Mouse (Mus musculus) forebrain, embryonic 11.5 days (tissue): ENCODE data around the gene Ubl7. TPM values are rescaled to one million over a fixed set of nuclear protein-coding genes. Genes with fewer than 3 reads are reported as not detected.

ENCODE experiments used
- ATAC-seq: fragments of 200-750 bp; cut with Nextera tagmentation; replicated peaks from 2 replicates; pipeline ENCODE4 v1.8.0; 2017; ENCODE audit warnings: moderate TSS enrichment; ENCODE audit not compliant: low FRiP score
- DNase-seq: peaks from one replicate; pipeline ENCODE4 v3.0.0-alpha.2; 2017; ENCODE audit warnings: low spot score
- H3K27ac ChIP-seq: fragments of 300-500 bp; sonication (generic); 2 replicates; pipeline ENCODE4 v1.5.1; 2014; ENCODE audit warnings: low read depth, low read length
- H3K27me3 ChIP-seq: fragments of 300-500 bp; sonication (generic); 2 replicates; pipeline ENCODE4 v1.6.1; 2014; ENCODE audit warnings: mild to moderate bottlenecking, low read length, mixed read lengths; ENCODE audit not compliant: control insufficient read depth, insufficient read depth
- H3K36me3 ChIP-seq: fragments of 300-500 bp; sonication (generic); 2 replicates; pipeline ENCODE4 v1.6.1; 2014; ENCODE audit warnings: mild to moderate bottlenecking, low read length, moderate library complexity, mixed read lengths; ENCODE audit not compliant: control insufficient read depth, insufficient read depth
- H3K4me1 ChIP-seq: fragments of 300-500 bp; sonication (generic); replicated peaks from 2 replicates; pipeline ENCODE4 v1.6.1; 2014; ENCODE audit warnings: low read length, mixed read lengths; ENCODE audit not compliant: control insufficient read depth, insufficient read depth
- H3K4me2 ChIP-seq: fragments of 300-500 bp; sonication (generic); 2 replicates; pipeline ENCODE4 v1.6.1; 2014; ENCODE audit warnings: low read depth, mild to moderate bottlenecking, low read length, moderate library complexity, mixed read lengths; ENCODE audit not compliant: severe bottlenecking
- H3K4me3 ChIP-seq: fragments of 300-500 bp; sonication (generic); 2 replicates; pipeline ENCODE4 v1.5.1; 2014; ENCODE audit warnings: low read depth, low read length
- H3K9ac ChIP-seq: fragments of 300-500 bp; sonication (generic); 2 replicates; pipeline ENCODE4 v1.6.1; 2014; ENCODE audit warnings: low read length
- H3K9me3 ChIP-seq: fragments of 300-500 bp; sonication (generic); 2 replicates; pipeline ENCODE4 v1.6.1; 2016; ENCODE audit warnings: low read length, mixed read lengths; ENCODE audit not compliant: control insufficient read depth
- WGBS: fragments of 180-500 bp; shearing (Covaris S2); extraction: QIAGEN DNeasy Blood & Tissue Kit; methylation state at CpG from one replicate; pipeline ENCODE4 v1.1.7; 2014; 5-methylcytosine and 5-hydroxymethylcytosine counted together
- polyA plus RNA-seq: library from polyadenylated mRNA; unstranded; fragments of >200 nt; fragmentation: Nextera tagmentation; extraction: Ambion mirVana; gene quantifications from 2 replicates; pipeline ENCODE4 v1.2.1, GENCODE M21; 2014

Ubl7 gene
- polyA plus RNA-seq, 1 experiment from 2014 or later: 114 TPM

DNA sequence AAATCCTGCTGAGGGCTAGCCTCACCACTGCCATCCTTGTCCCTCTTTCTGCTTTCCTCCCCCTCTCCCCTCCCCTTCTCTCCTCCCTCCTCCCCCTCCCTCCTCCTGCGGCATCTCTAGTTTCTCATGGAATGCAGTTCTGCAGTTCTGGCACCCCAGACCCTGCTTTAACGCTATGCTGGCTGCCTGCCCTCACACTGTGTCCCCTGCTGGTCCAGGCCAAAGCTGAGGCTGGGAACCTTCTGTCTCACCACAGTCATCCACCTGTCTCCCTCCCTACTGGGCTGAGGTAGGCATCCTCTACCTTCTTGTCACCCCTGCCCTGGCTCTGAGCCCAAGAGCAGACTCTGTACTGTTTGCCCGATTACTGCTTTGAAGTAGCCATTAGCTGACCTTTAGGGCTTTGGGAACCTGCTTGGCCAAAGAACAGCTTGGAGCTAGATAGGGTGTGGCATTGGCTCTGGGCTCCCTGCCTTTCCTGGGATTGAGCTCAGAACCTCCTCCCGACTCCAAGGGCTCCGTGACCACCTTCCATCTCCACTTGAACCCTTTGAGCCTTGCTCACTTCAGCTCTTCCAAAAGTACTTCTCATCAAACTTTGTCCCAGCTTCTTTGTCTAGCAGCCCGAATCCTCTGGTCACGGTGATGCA is 36.7 kb downstream of the Ubl7 start:
- Histone ChIP-seq H3K4me1 (peaks cover 16% of the 10 kb centered on the region), H3K9ac (no peak overlapping the region), H3K27me3 (no peaks in the 10 kb centered on the region; the same call in 1 of the 2 replicates), H3K9me3 (no peaks in the 10 kb centered on the region), H3K4me2 (no peak overlapping the region), H3K4me3 (no peak overlapping the region), H3K27ac (no peak overlapping the region), H3K36me3 (no peaks in the 10 kb centered on the region)
- 61% methylated on average over 7 of the region's 7 CpGs for WGBS
- no peak for ATAC-seq
- no peak for DNase-seq

DNA sequence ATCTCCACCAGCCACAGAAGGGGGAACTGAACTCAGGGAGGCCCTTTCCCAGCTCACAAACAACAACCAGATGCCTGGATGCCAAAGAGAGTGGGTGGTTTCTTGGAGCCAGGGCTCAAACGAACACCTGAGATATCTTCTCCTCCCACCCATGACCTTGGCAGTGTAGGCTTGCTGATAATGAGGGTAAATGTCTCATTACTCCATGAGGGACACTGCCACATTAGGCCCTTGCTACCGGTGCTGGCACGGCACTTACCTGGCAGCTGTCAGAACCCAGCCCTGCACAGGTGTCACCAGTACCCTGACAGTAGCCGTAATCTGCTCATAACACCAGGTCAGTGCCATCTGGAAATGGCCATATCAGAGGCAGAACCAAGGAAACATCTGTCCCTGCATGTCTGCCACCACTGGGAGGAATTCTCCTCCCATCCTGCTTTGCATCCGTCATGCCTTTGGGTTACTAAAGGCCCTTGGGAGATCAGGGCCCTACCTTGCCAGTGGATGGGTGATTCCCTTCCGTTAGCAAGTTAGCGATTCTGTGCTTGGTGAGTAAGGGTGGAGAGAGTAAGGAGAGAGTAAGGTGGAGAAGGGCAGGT is 37.7 kb downstream of the Ubl7 start:
- no peak for DNase-seq
- Histone ChIP-seq H3K27ac (no peak overlapping the region), H3K4me3 (no peak overlapping the region), H3K4me1 (peaks cover 16% of the 10 kb centered on the region), H3K27me3 (no peaks in the 10 kb centered on the region), H3K9me3 (no peaks in the 10 kb centered on the region), H3K9ac (no peak overlapping the region), H3K36me3 (no peaks in the 10 kb centered on the region), H3K4me2 (no peak overlapping the region)
- no peak for ATAC-seq
- WGBS: 88% methylated on average over 7 of the region's 7 CpGs

DNA sequence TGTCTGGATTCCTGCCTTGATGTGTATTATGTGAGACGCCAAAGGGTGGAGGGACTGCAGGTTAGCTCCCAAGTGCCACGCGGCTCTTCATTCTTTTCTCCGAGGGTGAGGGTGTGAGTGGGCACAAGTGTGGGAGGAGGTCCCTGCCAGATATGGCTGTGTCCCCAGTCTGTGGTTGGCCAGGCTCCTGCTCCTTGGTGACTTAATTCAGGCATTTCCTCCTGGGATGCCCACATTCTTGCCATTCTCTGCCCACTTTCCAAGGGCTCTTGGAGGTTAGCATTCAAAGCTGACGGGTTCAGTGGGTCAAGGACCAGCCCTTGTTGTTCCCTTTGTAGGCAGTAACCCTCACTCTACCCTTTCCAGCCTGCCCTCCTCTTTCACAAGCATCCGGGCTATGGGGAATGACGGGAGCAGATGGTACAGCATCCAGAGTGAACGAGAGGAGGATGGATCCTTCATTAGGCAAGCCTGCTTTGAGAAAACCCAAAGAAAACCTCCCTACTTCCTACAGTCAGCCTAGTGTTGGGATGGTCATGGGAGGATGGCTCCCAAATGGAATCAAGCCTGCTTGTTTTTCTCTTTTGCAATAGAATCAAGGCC is 38.4 kb downstream of the Ubl7 start:
- Histone ChIP-seq H3K9ac (no peak overlapping the region), H3K27ac (no peak overlapping the region), H3K9me3 (no peaks in the 10 kb centered on the region), H3K4me3 (no peak overlapping the region), H3K36me3 (no peaks in the 10 kb centered on the region), H3K4me1 (peaks cover 16% of the 10 kb centered on the region), H3K4me2 (no peak overlapping the region), H3K27me3 (no peaks in the 10 kb centered on the region)
- ATAC-seq: no peak
- 87% methylated on average over 8 of the region's 8 CpGs for WGBS
- no peak for DNase-seq

DNA sequence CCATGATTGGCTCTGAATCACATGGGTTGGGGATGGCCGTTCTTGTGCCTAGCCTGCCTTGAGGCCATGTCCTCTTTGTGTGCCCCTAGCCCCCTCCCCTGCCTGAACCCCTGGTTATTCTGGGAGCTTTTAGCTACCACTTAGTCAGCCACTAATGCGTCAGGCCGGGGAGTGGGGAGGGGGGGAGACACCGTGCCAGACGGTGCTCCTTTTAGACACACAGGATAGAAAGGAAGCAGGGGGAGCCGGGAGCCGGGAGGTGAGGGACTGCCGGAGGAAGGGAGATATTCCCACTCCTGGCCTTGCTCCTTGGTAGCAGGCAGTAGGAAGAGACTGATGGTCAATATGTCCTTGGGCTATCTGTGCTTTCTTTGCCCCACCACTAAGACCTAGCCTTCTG is 39.1 kb downstream of the Ubl7 start:
- Histone ChIP-seq H3K9ac (no peak overlapping the region), H3K27ac (no peak overlapping the region), H3K4me3 (no peak overlapping the region), H3K4me2 (no peak overlapping the region), H3K27me3 (no peaks in the 10 kb centered on the region), H3K36me3 (no peaks in the 10 kb centered on the region), H3K4me1 (peaks cover 16% of the 10 kb centered on the region), H3K9me3 (no peaks in the 10 kb centered on the region)
- ATAC-seq (no peak), DNase-seq (no peak)
- WGBS: 49% methylated on average over 8 of the region's 8 CpGs

DNA sequence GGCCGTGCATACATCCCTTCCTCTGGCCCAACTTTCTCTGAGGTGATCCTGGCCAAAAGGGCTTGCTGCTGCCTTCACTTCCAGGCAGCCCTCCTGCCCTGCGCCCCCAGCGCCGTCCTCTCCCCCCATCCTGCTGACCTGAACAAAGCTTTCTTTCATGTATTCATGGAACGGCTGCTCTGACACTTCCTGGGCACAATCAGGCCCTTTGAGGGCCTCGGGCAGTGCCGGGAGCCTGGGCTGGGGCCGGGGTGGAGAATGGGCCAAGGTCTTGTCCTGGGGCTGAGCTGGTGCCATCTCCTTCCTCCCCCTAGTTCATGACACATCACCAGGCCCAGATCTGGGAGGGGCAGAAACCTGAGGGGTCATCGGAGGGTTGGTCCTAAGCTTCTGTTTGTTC is 39.7 kb downstream of the Ubl7 start:
- Histone ChIP-seq H3K27ac (no peak overlapping the region), H3K4me1 (peaks cover 15% of the 10 kb centered on the region), H3K4me2 (no peak overlapping the region), H3K36me3 (no peaks in the 10 kb centered on the region), H3K4me3 (no peak overlapping the region), H3K9ac (no peak overlapping the region), H3K9me3 (no peaks in the 10 kb centered on the region), H3K27me3 (no peaks in the 10 kb centered on the region)
- no peak for DNase-seq
- ATAC-seq: no peak
- WGBS: 31% methylated on average over 9 of the region's 9 CpGs

DNA sequence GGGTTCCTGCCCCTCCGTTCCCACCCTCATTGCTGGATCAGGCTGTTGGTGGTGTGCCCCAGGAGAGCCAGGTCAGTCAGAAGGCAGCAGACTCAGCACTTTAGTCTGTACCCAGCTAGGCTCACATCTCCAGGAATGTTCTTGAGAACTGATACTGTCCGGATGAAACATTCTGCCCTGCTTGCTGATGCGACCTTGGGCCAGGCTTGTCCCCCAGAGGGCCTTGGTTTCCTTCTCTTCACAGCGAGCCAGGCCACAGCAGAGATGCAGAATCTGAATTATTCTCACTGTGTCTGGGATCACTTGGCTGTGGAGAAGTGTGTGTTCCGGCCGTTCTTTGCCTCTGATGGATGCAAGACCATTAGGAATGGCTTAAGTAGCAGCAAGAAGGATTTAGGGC is 41.2 kb downstream of the Ubl7 start:
- DNase-seq (no peak), ATAC-seq (no peak)
- H3K9me3 ChIP-seq: no peaks in the 10 kb centered on the region
- 74% methylated on average over 6 of the region's 6 CpGs for WGBS
- H3K9ac ChIP-seq: no peak overlapping the region; the same call in 1 of the 2 replicates
- no peak overlapping the region for H3K4me2 ChIP-seq
- no peaks in the 10 kb centered on the region for H3K36me3 ChIP-seq
- peaks cover 15% of the 10 kb centered on the region for H3K4me1 ChIP-seq
- no peak overlapping the region for H3K4me3 ChIP-seq
- H3K27me3 ChIP-seq: no peaks in the 10 kb centered on the region
- no peak overlapping the region for H3K27ac ChIP-seq

DNA sequence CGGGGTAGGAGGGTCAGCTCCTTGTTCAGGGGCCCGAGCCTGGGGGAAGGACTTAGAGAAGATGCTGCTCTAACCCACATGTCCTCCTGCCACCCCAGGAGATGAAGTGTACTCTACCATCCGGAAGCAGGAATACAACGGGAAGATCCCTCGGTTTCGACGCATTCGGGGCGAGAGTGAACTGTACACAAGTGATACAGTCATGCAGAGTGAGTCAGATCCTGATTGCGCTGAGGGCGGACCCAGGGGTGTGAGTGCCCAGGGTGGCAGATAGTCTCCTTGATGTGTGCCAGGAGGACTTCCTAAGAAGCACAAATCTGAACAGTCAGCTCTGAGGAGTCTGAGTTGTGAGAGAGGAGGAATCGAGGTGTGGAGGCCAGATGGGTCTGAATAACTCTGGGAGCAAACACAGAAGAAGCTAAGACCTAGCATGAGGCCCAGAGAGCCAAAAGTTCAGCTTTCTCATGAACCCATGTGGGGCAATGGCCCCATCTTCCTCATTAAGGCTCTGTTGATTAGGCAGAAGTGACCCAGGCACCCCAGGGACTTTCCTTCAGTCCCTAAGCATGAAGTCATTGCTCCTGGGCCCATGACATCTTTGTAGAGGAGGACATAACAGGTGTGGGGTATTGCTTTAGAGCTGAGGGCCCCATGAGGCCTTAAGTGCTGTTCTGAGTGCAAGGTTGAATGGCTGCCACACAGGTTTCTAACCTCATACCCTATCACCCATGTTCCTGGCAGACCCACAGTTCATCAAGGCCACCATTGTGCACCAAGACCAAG is 44.4 kb downstream of the Ubl7 start:
- H3K9ac ChIP-seq: no peak overlapping the region
- no peaks in the 10 kb centered on the region for H3K36me3 ChIP-seq
- ATAC-seq: no peak
- H3K4me1 ChIP-seq: peaks cover 10% of the 10 kb centered on the region
- no peak overlapping the region for H3K4me3 ChIP-seq
- no peaks in the 10 kb centered on the region for H3K9me3 ChIP-seq
- no peak for DNase-seq
- H3K4me2 ChIP-seq: no peak overlapping the region
- WGBS: 88% methylated on average over 12 of the region's 12 CpGs
- H3K27me3 ChIP-seq: no peaks in the 10 kb centered on the region
- H3K27ac ChIP-seq: no peak overlapping the region

DNA sequence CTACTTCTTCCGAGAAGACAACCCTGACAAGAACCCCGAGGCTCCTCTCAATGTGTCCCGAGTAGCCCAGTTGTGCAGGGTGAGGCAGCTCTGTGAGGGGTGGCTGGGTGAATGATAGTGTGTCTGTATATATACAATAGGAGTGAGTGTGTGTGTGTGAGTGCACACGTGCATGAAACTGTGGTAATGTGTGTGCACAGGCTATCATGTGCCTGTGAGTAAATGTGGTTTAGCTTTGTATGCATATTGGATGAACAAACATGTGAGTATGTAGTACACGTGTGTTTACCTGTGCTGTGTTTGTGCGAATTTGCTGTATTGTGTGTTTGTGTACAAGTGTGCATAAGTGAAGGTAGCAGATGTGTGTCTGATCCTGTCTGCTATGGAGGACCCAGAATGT is 45.0 kb downstream of the Ubl7 start:
- 89% methylated on average over 6 of the region's 6 CpGs for whole genome bisulfite sequencing
- Histone ChIP-seq H3K9me3 (no peaks in the 10 kb centered on the region), H3K36me3 (no peaks in the 10 kb centered on the region), H3K4me2 (no peak overlapping the region), H3K27ac (no peak overlapping the region), H3K4me1 (peaks cover 4% of the 10 kb centered on the region), H3K4me3 (no peak overlapping the region), H3K27me3 (no peaks in the 10 kb centered on the region), H3K9ac (no peak overlapping the region)
- ATAC-seq (no peak), DNase-seq (no peak)
